Mouse (Mus musculus) liver, adult 2 months (tissue): ENCODE data around the gene Otof.

ENCODE experiments used
- CTCF ChIP-seq: fragments of 200-500 bp; IDR thresholded peaks from 2 replicates; pipeline ENCODE4 v1.5.1; 2011; ENCODE audit warnings: low read depth, low read length, control low read depth
- POLR2A ChIP-seq: fragments of 200-500 bp; IDR thresholded peaks from 2 replicates; pipeline ENCODE4 v1.6.1; 2011; ENCODE audit warnings: low read length, control low read depth; ENCODE audit not compliant: insufficient read depth; ENCODE audit errors: extremely low read depth

DNA sequence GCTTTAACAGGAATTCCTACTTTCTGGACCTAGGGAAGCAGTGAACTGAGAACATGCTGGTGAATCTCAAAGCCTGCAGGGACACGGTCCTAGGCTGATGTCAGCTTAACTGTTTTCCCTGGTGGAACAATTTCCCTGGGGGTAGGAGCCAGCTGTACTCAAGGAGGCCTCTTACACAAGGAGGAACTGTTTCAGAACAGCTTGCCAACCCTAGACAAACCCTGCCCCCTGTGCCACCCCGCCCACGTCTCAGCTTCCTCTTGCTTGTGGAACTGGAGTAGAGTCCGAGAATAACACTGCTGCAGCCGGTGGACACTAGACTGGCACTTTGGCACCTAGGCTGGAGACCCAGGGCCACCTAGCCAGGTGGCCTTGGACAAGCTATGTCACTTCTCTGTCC, 92.3 kb downstream of the Otof start:
- no peak for TF ChIP-seq CTCF
- no peak for TF ChIP-seq POLR2A
